Mouse (Mus musculus): ENCODE results near the gene Nrap. TPM values are rescaled to one million over a fixed set of nuclear protein-coding genes. Genes with fewer than 3 reads are reported as not detected.

Nrap gene
- total and polyA plus RNA-seq, 2 experiments from 2014 or later: 0.30 to 0.37 TPM

GRCm38 (mm10) chr19:56397663-56398527 is 8.1 kb upstream of the Nrap start:
- Histone ChIP-seq H3K9me3 (ENCODE audit: low read length) (no peaks in the 10 kb centered on the region), H3K4me2 (ENCODE audit: low read depth, low read length) (peak overlapping the region; percentile 87), H3K4me1 (ENCODE audit: insufficient read depth, low read length) (peaks cover 16% of the 10 kb centered on the region), H3K27ac (peak overlapping the region; percentile 76), H3K27me3 (ENCODE audit: insufficient read depth, low read length) (0 out of 2 replicates have a peak, but pooled peaks cover 21% of the 10 kb centered on the region), H3K36me3 (ENCODE audit: insufficient read depth, low read length) (no peaks in the 10 kb centered on the region), H3K9ac (replicated peaks; ENCODE audit: low read length) (peak overlapping the region; percentile 72), H3K4me3 (ENCODE audit: low read length) (peak overlapping the region; percentile 67)
- TF ChIP-seq CTCF (IDR thresholded peaks at IDR 0.05; ENCODE audit: low read depth): no peak
- ATAC-seq (no peak), DNase-seq (ENCODE audit: low spot score) (no peak)
- 66% methylated on average over 11 of the region's 11 CpGs for WGBS

- peaks cover 16% of the 10 kb centered on the region for H3K4me1 ChIP-seq (ENCODE audit: insufficient read depth, low read length)
- peak; percentile 79 for DNase-seq (ENCODE audit: low spot score)
- H3K9me3 ChIP-seq (ENCODE audit: low read length): no peaks in the 10 kb centered on the region
- no peaks in the 10 kb centered on the region for H3K36me3 ChIP-seq (ENCODE audit: insufficient read depth, low read length)
- 0 out of 2 replicates have a peak, but pooled peaks have one; percentile 13 for TF ChIP-seq CTCF (IDR thresholded peaks at IDR 0.05; ENCODE audit: low read depth)
- peak within 1 kb of the TSS; percentile 76 for H3K27ac ChIP-seq
- 0 out of 2 replicates have a peak, but pooled peaks cover 21% of the 10 kb centered on the region for H3K27me3 ChIP-seq (ENCODE audit: insufficient read depth, low read length)
- WGBS: 1% methylated on average over 76 of the region's 78 CpGs
- H3K4me3 ChIP-seq (ENCODE audit: low read length): peak within 1 kb of the TSS; percentile 67
- peak within 1 kb of the TSS; percentile 72 for H3K9ac ChIP-seq (replicated peaks; ENCODE audit: low read length)
- H3K4me2 ChIP-seq (ENCODE audit: low read depth, low read length): peak within 1 kb of the TSS; percentile 87
- peak; percentile 84 for ATAC-seq
Measured at GRCm38 (mm10) chr19:56396669-56397621, 7.1 kb upstream of the Nrap start, which contains the start of gene Casp7. Casp7 (plus strand) TSS chr19:56397129.

- no peaks in the 10 kb centered on the region for H3K36me3 ChIP-seq (ENCODE audit: insufficient read depth, low read length)
- WGBS: 40% methylated on average over 12 of the region's 12 CpGs
- no peak overlapping the region for H3K27ac ChIP-seq
- H3K4me2 ChIP-seq (ENCODE audit: low read depth, low read length): peak overlapping the region; percentile 87
- no peaks in the 10 kb centered on the region for H3K9me3 ChIP-seq (ENCODE audit: low read length)
- peaks cover 16% of the 10 kb centered on the region for H3K4me1 ChIP-seq (ENCODE audit: insufficient read depth, low read length)
- TF ChIP-seq CTCF (IDR thresholded peaks at IDR 0.05; ENCODE audit: low read depth): no peak
- DNase-seq (ENCODE audit: low spot score) (no peak), ATAC-seq (no peak)
- peak overlapping the region; percentile 67 for H3K4me3 ChIP-seq (ENCODE audit: low read length)
- H3K9ac ChIP-seq (replicated peaks; ENCODE audit: low read length): peak overlapping the region; percentile 72; the same call in 1 of the 2 replicates
- H3K27me3 ChIP-seq (ENCODE audit: insufficient read depth, low read length): 0 out of 2 replicates have a peak, but pooled peaks cover 21% of the 10 kb centered on the region
Measured at GRCm38 (mm10) chr19:56396227-56396626, 6.4 kb upstream of the Nrap start.

- no peak overlapping the region for H3K4me2 ChIP-seq (ENCODE audit: low read depth, low read length)
- H3K27ac ChIP-seq: no peak overlapping the region
- no peaks in the 10 kb centered on the region for H3K36me3 ChIP-seq (ENCODE audit: insufficient read depth, low read length)
- H3K9me3 ChIP-seq (ENCODE audit: low read length): no peaks in the 10 kb centered on the region
- 0 out of 2 replicates have a peak, but pooled peaks cover 21% of the 10 kb centered on the region for H3K27me3 ChIP-seq (ENCODE audit: insufficient read depth, low read length)
- DNase-seq (ENCODE audit: low spot score): no peak
- 86% methylated on average over 16 of the region's 16 CpGs for WGBS
- no peak overlapping the region for H3K4me3 ChIP-seq (ENCODE audit: low read length)
- ATAC-seq: no peak
- TF ChIP-seq CTCF (IDR thresholded peaks at IDR 0.05; ENCODE audit: low read depth): no peak
- H3K9ac ChIP-seq (replicated peaks; ENCODE audit: low read length): no peak overlapping the region
- peaks cover 16% of the 10 kb centered on the region for H3K4me1 ChIP-seq (ENCODE audit: insufficient read depth, low read length)
Measured at GRCm38 (mm10) chr19:56395183-56395935, 5.5 kb upstream of the Nrap start.

- 86% methylated on average over 9 of the region's 9 CpGs for WGBS
- Histone ChIP-seq H3K9me3 (ENCODE audit: low read length) (no peaks in the 10 kb centered on the region), H3K4me3 (ENCODE audit: low read length) (no peak overlapping the region), H3K9ac (replicated peaks; ENCODE audit: low read length) (no peak overlapping the region), H3K36me3 (ENCODE audit: insufficient read depth, low read length) (no peaks in the 10 kb centered on the region), H3K4me2 (ENCODE audit: low read depth, low read length) (no peak overlapping the region), H3K4me1 (ENCODE audit: insufficient read depth, low read length) (peaks cover 16% of the 10 kb centered on the region), H3K27ac (no peak overlapping the region), H3K27me3 (ENCODE audit: insufficient read depth, low read length) (0 out of 2 replicates have a peak, but pooled peaks cover 21% of the 10 kb centered on the region)
- DNase-seq (ENCODE audit: low spot score) (no peak), ATAC-seq (no peak)
- no peak for TF ChIP-seq CTCF (IDR thresholded peaks at IDR 0.05; ENCODE audit: low read depth)
Measured at GRCm38 (mm10) chr19:56393311-56393866, 3.6 kb upstream of the Nrap start.
